Mouse (Mus musculus) megakaryocyte, embryonic 14.5 days (primary cell): ENCODE data around the gene Rapgef5.

ENCODE experiments used
- FLI1 ChIP-seq: IDR thresholded peaks from 2 replicates; pipeline ENCODE4 v1.6.1; 2012; ENCODE audit warnings: low read length, inconsistent platforms, mixed read lengths
- GATA1 ChIP-seq: IDR thresholded peaks from 3 replicates; pipeline ENCODE4 v1.6.1; 2012; ENCODE audit warnings: mixed read lengths, low read length, inconsistent platforms, borderline replicate concordance

DNA sequence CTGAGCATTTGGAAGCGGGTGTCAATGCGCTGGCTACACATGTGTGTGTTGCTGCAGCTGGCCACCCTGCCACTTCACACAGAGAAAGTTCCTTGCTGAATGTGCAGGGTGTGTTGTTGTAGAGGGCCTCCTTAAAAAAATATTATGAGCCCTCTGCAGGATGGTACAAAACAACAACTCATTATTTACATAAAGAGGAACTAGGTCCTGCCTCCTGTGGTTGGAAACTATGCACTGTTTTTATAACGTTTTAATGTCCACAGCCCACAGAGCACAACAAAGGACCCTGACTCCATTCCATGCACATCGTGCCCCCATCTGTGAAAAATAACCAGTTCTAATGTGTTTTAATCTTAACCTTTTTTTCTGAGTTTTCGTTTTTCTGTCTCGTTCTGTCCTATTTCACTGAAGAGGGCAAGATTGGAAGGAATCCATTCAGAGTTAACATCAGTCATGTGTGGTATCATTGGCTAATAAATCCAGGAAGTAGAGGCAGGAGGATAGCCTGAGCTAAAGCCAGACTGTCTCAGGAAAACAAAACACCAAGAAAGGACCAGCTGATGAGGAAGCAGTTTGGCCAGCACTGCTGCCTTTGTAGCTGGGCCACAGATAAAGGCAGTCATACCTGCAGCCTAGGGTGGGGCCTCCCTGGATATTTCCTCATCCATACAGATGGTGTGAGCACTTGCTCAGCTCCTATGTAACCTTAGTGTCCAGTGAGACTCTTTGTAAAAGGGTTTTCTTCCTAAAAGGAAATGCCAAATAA is 123.3 kb downstream of the Rapgef5 start:
- TF ChIP-seq GATA1 (no peak), FLI1 (no peak)
